Mouse (Mus musculus): Measurements from ENCODE around the gene Plekhm1.

Plekhm1 gene

GRCm38 (mm10) chr11:103387870-103388526 lies 24.5 kb downstream of the Plekhm1 start:
- DNase-seq: no peak

DNA sequence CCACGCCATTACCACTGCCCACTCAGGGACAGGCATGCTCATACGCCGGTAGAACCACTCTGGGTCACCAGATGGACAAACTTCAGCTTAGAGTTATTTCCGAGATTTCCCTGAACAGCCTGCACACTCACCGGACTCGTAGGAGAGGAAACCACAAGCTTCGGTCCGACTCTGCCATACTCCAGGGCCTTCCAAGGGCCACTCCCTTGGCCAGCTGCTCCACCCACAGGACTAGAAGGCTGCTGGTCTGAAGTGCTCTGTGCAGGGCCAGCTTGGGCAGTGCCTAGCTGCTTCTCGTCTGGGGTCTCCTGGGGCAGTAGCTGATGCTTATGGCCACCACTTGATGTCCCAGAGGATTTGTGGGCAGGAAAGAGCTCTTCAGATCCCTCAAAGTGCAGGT lies 25.7 kb downstream of the Plekhm1 start:
- DNase-seq: no peak

- peak in 1 of 2 experiments; percentile 48 for DNase-seq
Measured at GRCm38 (mm10) chr11:103381956-103382613, 30.4 kb downstream of the Plekhm1 start.

DNA sequence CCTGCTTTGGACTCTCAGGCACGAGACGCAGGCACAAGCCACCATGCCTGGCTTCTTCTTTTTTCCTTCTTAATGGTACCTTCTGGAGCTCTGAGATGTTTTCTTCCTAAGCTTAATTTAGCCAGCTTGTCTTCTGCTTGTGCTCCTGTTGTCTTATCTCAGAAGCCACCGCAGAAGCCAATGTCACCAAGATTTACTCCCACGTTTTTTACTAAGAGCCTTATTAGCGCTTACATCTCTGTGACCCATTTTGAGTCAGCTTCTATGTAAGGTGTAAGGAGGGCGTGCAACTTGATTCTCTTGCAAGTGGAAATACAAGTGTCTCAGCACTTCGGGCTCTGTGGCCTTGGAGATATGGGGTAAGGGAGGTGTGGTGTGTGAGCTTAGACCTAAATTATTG lies 31.0 kb downstream of the Plekhm1 start:
- no peak for DNase-seq

DNA sequence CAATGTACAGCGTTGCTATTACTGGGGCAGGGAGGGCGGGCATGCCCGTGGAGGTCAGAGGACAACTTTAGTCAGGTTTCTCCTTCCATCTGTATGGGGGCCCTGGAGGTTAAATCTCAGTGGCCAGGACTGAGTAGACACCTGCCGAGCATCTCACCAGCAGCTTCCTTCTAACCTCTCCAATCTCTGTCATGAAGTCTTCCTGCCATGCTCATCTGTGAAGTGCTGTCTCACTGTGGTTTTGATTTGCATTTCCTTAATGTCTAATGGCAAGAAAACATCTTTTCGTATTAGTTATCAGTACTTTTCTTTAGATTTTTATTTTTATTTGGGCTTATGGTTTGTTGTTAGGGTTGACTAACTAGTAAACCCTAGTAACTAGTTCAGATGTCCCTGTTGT lies 32.0 kb downstream of the Plekhm1 start:
- no peak for DNase-seq

GRCm38 (mm10) chr11:103378341-103378740 lies 34.1 kb downstream of the Plekhm1 start:
- DNase-seq: no peak

- DNase-seq: no peak
Measured at GRCm38 (mm10) chr11:103375772-103376171, 36.7 kb downstream of the Plekhm1 start.

GRCm38 (mm10) chr11:103375258-103375657 lies 37.2 kb downstream of the Plekhm1 start:
- peak in 1 of 2 experiments; percentile 39 for DNase-seq

GRCm38 (mm10) chr11:103373922-103374321 lies 38.6 kb downstream of the Plekhm1 start:
- DNase-seq: peak in 1 of 2 experiments; percentile 34

DNA sequence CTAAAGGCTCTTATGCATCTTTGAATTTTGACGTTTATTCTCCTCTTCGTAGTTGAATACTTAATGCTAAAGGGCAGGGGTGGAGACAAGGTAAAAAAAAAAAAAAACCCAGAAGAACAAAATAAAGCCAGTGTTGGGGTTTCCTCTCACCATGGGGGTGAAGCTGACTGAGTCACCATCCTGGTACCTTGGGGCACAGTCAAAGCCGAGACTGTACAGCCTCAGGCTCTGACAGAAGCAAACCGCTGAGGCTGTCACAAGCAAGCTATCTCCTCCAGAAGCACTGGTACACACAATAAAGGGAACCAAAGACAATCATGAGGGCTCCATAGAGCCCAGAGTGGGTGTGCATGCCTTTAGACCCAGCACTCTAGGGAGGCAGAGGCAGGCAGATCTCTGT lies 39.9 kb downstream of the Plekhm1 start:
- DNase-seq: no peak

DNA sequence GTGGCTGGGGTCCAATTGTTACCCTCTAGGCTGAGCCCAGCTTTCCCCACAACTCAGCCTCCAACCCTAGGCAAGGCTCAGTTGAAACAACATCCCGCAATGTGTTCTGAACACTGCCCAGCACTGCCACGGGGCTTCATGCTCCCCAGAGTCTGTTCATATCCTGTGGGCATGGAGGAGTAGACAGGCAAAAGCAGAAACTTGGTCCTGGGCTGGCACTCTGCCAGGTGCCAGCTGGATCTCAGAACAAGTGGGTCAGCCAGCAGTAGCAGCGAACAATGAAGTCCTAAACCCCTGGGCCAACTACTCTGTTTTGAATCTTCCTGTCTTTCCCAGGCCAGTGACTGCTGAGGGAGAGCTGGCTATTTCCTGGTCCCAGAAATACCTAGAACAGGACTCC lies 40.4 kb downstream of the Plekhm1 start:
- DNase-seq: peak; percentile 51

- no peak for DNase-seq
Measured at GRCm38 (mm10) chr11:103371222-103371539, 41.3 kb downstream of the Plekhm1 start.

DNA sequence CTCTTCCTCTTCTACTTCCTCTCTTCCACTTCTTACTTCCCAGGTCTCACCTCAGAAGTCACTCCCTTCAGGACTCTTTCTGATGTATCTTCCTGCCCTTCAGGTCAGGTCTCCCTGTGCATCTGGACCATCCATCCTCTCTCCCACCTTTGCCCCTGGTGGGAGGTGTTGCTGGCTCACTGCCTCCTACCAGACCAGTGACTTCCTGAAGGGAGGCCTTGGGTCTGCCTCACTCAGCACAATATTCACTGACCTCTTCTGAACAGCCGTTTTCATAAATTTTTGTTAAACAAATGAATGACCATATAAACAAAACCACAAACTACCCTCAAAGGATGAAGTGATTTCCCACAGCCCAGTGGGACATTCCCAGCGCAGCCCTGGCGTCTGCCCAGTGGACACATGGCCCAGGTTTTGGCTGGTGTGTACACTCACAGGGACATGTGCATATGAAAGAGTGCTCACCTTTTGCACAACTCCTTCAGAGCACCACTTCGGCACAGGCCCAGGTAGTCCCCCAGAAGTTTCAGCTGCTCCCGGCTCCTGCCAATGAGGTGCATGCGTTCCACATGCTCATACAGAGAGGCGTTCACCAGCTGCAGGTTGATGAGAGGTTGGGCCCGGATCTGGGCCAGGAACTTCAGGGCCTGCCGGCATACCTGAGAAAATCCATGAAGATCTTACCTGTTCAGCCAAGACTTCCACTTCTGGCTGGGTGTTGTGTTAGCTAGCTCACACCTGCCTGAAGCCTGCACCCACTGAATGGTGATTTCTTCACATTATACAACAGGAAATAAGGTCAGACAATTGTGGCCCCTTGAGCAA lies 41.9 kb downstream of the Plekhm1 start:
- DNase-seq: no peak

GRCm38 (mm10) chr11:103365530-103365929 lies 47.0 kb downstream of the Plekhm1 start:
- DNase-seq: no peak

GRCm38 (mm10) chr11:103365022-103365421 lies 47.5 kb downstream of the Plekhm1 start:
- no peak for DNase-seq

GRCm38 (mm10) chr11:103364335-103364734 lies 48.2 kb downstream of the Plekhm1 start:
- no peak for DNase-seq

- peak; percentile 55 to 69 for DNase-seq
Measured at GRCm38 (mm10) chr11:103363214-103364148, 49.0 kb downstream of the Plekhm1 start, which contains the start of gene Arhgap27. Arhgap27 (minus strand) TSS chr11:103363692.

DNA sequence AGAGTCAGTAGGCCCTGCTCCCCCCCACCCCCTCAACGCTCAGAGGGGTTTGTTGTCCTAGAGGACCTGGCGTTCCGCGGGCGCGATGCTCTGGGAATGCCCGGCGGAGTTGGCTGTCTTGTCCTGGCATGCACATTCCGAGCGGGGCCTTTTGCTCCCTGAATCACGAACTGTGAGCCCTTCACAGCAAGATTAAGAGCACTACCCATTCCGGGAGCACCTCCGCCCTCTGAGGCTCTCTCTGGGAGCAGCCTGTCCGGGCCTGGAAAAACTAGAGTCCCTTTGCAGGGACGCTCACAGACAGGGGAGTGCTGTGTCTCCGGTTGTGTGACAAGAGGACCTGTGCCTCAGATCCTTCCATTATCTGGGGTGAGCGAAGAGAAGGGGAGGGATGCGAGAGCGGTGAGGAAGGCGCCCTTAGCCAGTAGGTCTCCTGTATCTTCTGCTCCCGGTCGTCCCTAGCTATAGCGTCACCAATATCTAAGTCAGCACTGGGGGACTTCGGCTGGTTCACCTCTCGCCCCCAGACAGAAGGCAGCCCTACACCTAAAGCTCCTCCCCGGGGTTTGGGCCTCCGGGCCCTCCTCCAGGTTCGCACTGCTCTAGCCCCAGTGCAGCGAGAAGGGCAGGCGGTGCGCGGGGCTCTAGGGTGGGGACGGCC lies 49.8 kb downstream of the Plekhm1 start:
- no peak for DNase-seq

GRCm38 (mm10) chr11:103362054-103362432 lies 50.4 kb downstream of the Plekhm1 start:
- DNase-seq: peak in 1 of 2 experiments; percentile 38

- peak; percentile 53 to 56 for DNase-seq
Measured at GRCm38 (mm10) chr11:103361396-103362053, 51.0 kb downstream of the Plekhm1 start.

DNA sequence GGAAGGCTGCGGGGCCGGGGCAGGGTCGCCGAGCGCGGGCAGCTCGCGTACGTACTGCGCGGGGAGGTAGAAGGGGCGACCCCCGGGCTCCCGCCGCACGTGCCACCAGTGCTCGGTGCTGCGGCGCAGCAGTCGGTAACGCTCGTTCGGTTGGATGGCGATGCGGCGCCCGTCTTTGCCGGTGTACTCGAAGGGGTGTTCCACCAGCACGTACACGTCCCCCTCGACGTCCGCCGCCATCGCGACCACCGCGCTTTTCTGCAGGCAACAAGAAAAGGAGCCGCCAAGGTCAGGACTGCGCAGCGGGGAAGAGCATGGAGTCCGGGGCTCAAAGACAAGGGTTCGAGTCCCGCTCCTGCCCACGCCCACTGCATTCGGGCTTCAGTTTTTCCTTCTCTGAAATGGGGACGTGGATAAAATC lies 51.8 kb downstream of the Plekhm1 start:
- DNase-seq: no peak

All from spleen, adult 18-20 months (tissue).